Mouse (Mus musculus) ES-Bruce4 (cell line): ENCODE measurements at regions not wholly inside any gene's neighbourhood (a gene's known extent, or its start where the extent isn't known, plus 50 kb on each side); places are given as distances from the start of the nearest gene placed in this dataset.

Experiments used
- CTCF ChIP-seq: IDR thresholded peaks from one replicate; pipeline ENCODE4 v1.8.1; 2011; ENCODE audit warnings: low read depth, low read length
- EP300 ChIP-seq: IDR thresholded peaks from 2 replicates; pipeline ENCODE4 v1.6.1; 2011; ENCODE audit warnings: low read depth, low read length; ENCODE audit not compliant: insufficient read depth

DNA sequence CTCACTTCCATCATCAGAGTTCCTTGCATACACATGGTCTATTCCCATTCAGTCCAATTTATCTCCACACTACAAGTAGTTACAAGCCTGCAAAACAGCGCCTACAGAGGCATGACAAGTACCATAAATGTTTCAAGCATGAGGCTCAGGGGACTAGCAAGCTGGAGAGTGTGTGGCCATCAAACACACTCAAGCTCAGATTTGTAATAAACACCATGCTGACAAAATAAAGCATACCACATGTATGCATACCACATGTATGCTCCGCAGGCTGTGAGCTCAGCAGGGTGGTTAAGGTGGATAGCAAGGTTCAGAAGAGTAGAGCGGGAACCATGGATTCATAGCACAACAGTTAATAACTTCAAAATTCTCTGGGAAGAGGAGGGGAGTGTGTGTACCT lies 100.6 kb downstream of the Apob start:
- TF ChIP-seq CTCF = no peak
- no peak for TF ChIP-seq EP300
